Comparison of ENCODE assay signal across 10 mouse cellular contexts in the genomic region with DNA sequence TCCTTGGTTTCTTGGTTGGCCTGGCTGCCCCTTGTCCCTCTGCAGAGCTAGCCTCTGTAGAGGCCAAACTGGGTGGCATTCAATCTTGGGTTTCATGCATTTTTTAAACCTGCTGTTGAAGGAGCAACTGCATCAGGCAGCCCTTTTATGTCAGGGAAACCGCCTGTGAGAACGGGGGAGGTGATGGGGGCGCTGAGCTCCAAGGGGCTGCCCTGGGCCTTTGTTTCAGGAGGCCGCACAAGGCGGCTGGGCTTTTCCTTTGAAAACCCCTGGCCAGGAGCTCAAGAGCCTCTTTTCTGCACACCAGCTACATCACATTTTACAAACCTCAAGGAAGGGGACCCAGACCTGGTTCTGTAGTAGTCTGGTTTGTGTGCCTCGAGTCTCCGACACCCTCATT. TPM values are rescaled to one million over a fixed set of nuclear protein-coding genes. Genes with fewer than 3 reads are reported as not detected.
DNase-seq lines count a peak whose midpoint lies in the region; ATAC-seq and TF ChIP-seq lines count a peak whose summit lies in the region.
"Had no signal": no experiment of that assay in that cellular context is flagged by ENCODE, and none has a peak within 500 bp of the region (broad histone marks: within the 10 kb centered on the region; RNA-seq: fewer than 3 reads in every experiment).

No protein-coding gene starts in this region.

- H3K9me3 ChIP-seq in kidney, postnatal 0 days (replicated peaks; ENCODE audit: low read length): no peaks in the 10 kb centered on the region
- H3K9me3 ChIP-seq in forebrain, embryonic 13.5 days (replicated peaks): no peaks in the 10 kb centered on the region
- H3K9me3 ChIP-seq in midbrain, embryonic 10.5 days (replicated peaks): no peaks in the 10 kb centered on the region

- ATAC-seq in kidney, postnatal 0 days (replicated peaks; ENCODE audit: low FRiP score, low read depth): no peak
- ATAC-seq in forebrain, embryonic 13.5 days: peak; percentile 70

- no peak overlapping the region for H3K4me3 ChIP-seq in kidney, postnatal 0 days (replicated peaks; ENCODE audit: low read depth, low read length)
- H3K4me3 ChIP-seq in forebrain, embryonic 13.5 days: no peak overlapping the region
- peak overlapping the region; percentile 30 for H3K4me3 ChIP-seq in midbrain, embryonic 10.5 days
- H3K4me3 ChIP-seq in thymus, adult 2 months (ENCODE audit: control insufficient read depth, insufficient read depth, low read length): no peak overlapping the region
- H3K4me3 ChIP-seq: erythroblast, embryonic 14.5 days had no signal

- 0 out of 2 replicates have a peak overlapping the region, but pooled peaks have one; percentile 18 for H3K9ac ChIP-seq in kidney, postnatal 0 days (ENCODE audit: low read depth, low read length)
- peak overlapping the region; percentile 51 for H3K9ac ChIP-seq in forebrain, embryonic 13.5 days

- H3K4me1 ChIP-seq in kidney, postnatal 0 days (replicated peaks; ENCODE audit: insufficient read depth, low read length): no peaks in the 10 kb centered on the region; the same call in 1 of the 2 replicates
- peaks cover 32% of the 10 kb centered on the region for H3K4me1 ChIP-seq in forebrain, embryonic 13.5 days
- H3K4me1 ChIP-seq in midbrain, embryonic 10.5 days: peaks cover 74% of the 10 kb centered on the region
- peaks cover 79% of the 10 kb centered on the region for H3K4me1 ChIP-seq in thymus, adult 2 months (replicated peaks; ENCODE audit: control insufficient read depth, insufficient read depth, low read length)

- no peaks in the 10 kb centered on the region for H3K27me3 ChIP-seq in kidney, postnatal 0 days (ENCODE audit: insufficient read depth, low read length)
- peaks cover 87% of the 10 kb centered on the region for H3K27me3 ChIP-seq in forebrain, embryonic 13.5 days
- H3K27me3 ChIP-seq in midbrain, embryonic 10.5 days (ENCODE audit: low read depth, poor library complexity, severe bottlenecking): peaks cover 72% of the 10 kb centered on the region
- no peaks in the 10 kb centered on the region for H3K27me3 ChIP-seq in thymus, adult 2 months (ENCODE audit: control insufficient read depth, insufficient read depth, low read length)

- TF ChIP-seq CTCF in kidney, postnatal 0 days (IDR thresholded peaks at IDR 0.05; ENCODE audit: low read depth): no peak
- peak; percentile 31; the same call in 1 of the 2 replicates for TF ChIP-seq CTCF in thymus, adult 2 months (IDR thresholded peaks at IDR 0.05; ENCODE audit: borderline replicate concordance, control insufficient read depth, extremely low read depth, insufficient read depth, low read length, poor library complexity)

- peak overlapping the region; percentile 31; the same call in 1 of the 2 replicates for H3K27ac ChIP-seq in kidney, postnatal 0 days
- peak overlapping the region; percentile 73 for H3K27ac ChIP-seq in forebrain, embryonic 13.5 days
- peak overlapping the region; percentile 92 for H3K27ac ChIP-seq in midbrain, embryonic 10.5 days (replicated peaks)
- H3K27ac ChIP-seq in thymus, adult 2 months (ENCODE audit: control insufficient read depth, insufficient read depth, low read length): peak overlapping the region; percentile 63

- H3K4me2 ChIP-seq in kidney, postnatal 0 days (ENCODE audit: low read length): peak overlapping the region; percentile 19; the same call in 1 of the 2 replicates
- H3K4me2 ChIP-seq in forebrain, embryonic 13.5 days: peak overlapping the region; percentile 50

- 30% methylated on average over 7 of the region's 7 CpGs for WGBS in kidney, postnatal 0 days
- 0% methylated on average over 7 of the region's 7 CpGs for WGBS in forebrain, embryonic 13.5 days
- WGBS in midbrain, embryonic 10.5 days: 7% methylated on average over 7 of the region's 7 CpGs
- 29% methylated on average over 7 of the region's 7 CpGs for WGBS in thymus, adult 2 months

- H3K36me3 ChIP-seq in kidney, postnatal 0 days (ENCODE audit: insufficient read depth, low read length): no peaks in the 10 kb centered on the region
- H3K36me3 ChIP-seq in forebrain, embryonic 13.5 days (ENCODE audit: poor library complexity, severe bottlenecking): no peaks in the 10 kb centered on the region
- no peaks in the 10 kb centered on the region for H3K36me3 ChIP-seq in midbrain, embryonic 10.5 days
- no peaks in the 10 kb centered on the region for H3K36me3 ChIP-seq in thymus, adult 2 months (ENCODE audit: control insufficient read depth, insufficient read depth, low read length)

- DNase-seq in kidney, postnatal 0 days (ENCODE audit: low spot score): peak; percentile 30
- DNase-seq in kidney, postnatal 25 days: no peak
- DNase-seq in midbrain, embryonic 10.5 days (ENCODE audit: low spot score): peak; percentile 87
- DNase-seq in thymus, adult 2 months: no peak
- no peak for DNase-seq in right cerebral cortex, adult 2 months (ENCODE audit: low spot score in 2 of 2)
- no peak for DNase-seq in right cerebral cortex, postnatal 14 days
- DNase-seq in adrenal gland, postnatal 4 days (ENCODE audit: low spot score in 2 of 2): no peak
- DNase-seq: liver had no signal

- TF ChIP-seq POLR2A in thymus, adult 2 months (IDR thresholded peaks at IDR 0.05; ENCODE audit: control insufficient read depth, extremely low read depth, insufficient read depth, low read length, poor library complexity): no peak

RNA-seq across cellular contexts. Expression of a gene that starts 25.6 kb away (rescaled TPM):
- polyA plus RNA-seq in kidney, postnatal 0 days (2015; fragmentation: Nextera tagmentation; extraction: Ambion mirVana): 0.47 and 0.67 TPM in 2 replicates
- polyA plus RNA-seq in forebrain, embryonic 13.5 days (2015; fragmentation: Nextera tagmentation; extraction: Ambion mirVana): 0.63 and 2.2 TPM in 2 replicates
- 1.6 and 2.7 TPM in 2 replicates for polyA plus RNA-seq in midbrain, embryonic 10.5 days (2016; fragmentation: Nextera tagmentation; extraction: Ambion mirVana)
- 559 and 663 TPM in 2 replicates for polyA plus RNA-seq in thymus, adult 2 months (2012; rRNA removed)
- total RNA-seq in adrenal gland, postnatal 4 days (2021): under 1 TPM; 0.45 to 0.48 TPM

RNA-seq across cellular contexts. Expression of a gene that starts 50.6 kb away (rescaled TPM):
- polyA plus RNA-seq in kidney, postnatal 0 days (2015; fragmentation: Nextera tagmentation; extraction: Ambion mirVana): 89.9 and 90.2 TPM in 2 replicates
- 21.2 and 21.5 TPM in 2 replicates for polyA plus RNA-seq in forebrain, embryonic 13.5 days (2015; fragmentation: Nextera tagmentation; extraction: Ambion mirVana)
- 31.7 and 36.1 TPM in 2 replicates for polyA plus RNA-seq in midbrain, embryonic 10.5 days (2016; fragmentation: Nextera tagmentation; extraction: Ambion mirVana)
- polyA plus RNA-seq in thymus, adult 2 months (2012; rRNA removed): 37.5 and 43.2 TPM in 2 replicates
- 10 to 100 TPM; 43.2 to 44.4 TPM for total RNA-seq in adrenal gland, postnatal 4 days (2021)

Comparison
In these comparisons a context has a peak if more than half of its experiments do, and no peak if none do; other contexts are left out.
1. DNase-seq: peak in kidney, postnatal 0 days (single experiment) and midbrain, embryonic 10.5 days (single experiment); none in kidney, postnatal 25 days (0 of 2), thymus, adult 2 months (single experiment), right cerebral cortex, adult 2 months (0 of 2), right cerebral cortex, postnatal 14 days (single experiment) and adrenal gland, postnatal 4 days (0 of 2).
2. H3K27ac ChIP-seq: peak in every context shown above with its lines; median percentile 92 in midbrain, embryonic 10.5 days; 73 in forebrain, embryonic 13.5 days; 63 in thymus, adult 2 months; 31 in kidney, postnatal 0 days.
3. RNA of a gene that starts 25.6 kb away (polyA plus RNA-seq): 559 to 663 TPM in thymus, adult 2 months; 1.6 to 2.7 TPM in midbrain, embryonic 10.5 days, 0.47 to 0.67 TPM in kidney, postnatal 0 days and 0.63 to 2.2 TPM in forebrain, embryonic 13.5 days; every median in the first group is over 100 times any median in the second.